Mouse (Mus musculus): ENCODE data around the gene Rpp40.
A peak's percentile ranks its signal among the peaks of the same experiment; 100 is the strongest.

Rpp40 gene

GRCm38 (mm10) chr13:35905879-35906481, at the start of gene Rpp40:
Rpp40 (minus strand) TSS chr13:35906359.
- DNase-seq (ENCODE audit: extremely low read depth, insufficient read length, low spot score): peak; percentile 96

- no peak for DNase-seq (ENCODE audit: extremely low read depth, insufficient read length, low spot score)
Observed at GRCm38 (mm10) chr13:35949814-35950455, 43.8 kb upstream of the Rpp40 start.

GRCm38 (mm10) chr13:35947354-35948000, 41.3 kb upstream of the Rpp40 start:
- DNase-seq (ENCODE audit: extremely low read depth, insufficient read length, low spot score): peak; percentile 31

GRCm38 (mm10) chr13:35946659-35947353, 40.6 kb upstream of the Rpp40 start:
- DNase-seq (ENCODE audit: extremely low read depth, insufficient read length, low spot score): no peak

GRCm38 (mm10) chr13:35940934-35941333, 34.8 kb upstream of the Rpp40 start:
- no peak for DNase-seq (ENCODE audit: extremely low read depth, insufficient read length, low spot score)

DNA sequence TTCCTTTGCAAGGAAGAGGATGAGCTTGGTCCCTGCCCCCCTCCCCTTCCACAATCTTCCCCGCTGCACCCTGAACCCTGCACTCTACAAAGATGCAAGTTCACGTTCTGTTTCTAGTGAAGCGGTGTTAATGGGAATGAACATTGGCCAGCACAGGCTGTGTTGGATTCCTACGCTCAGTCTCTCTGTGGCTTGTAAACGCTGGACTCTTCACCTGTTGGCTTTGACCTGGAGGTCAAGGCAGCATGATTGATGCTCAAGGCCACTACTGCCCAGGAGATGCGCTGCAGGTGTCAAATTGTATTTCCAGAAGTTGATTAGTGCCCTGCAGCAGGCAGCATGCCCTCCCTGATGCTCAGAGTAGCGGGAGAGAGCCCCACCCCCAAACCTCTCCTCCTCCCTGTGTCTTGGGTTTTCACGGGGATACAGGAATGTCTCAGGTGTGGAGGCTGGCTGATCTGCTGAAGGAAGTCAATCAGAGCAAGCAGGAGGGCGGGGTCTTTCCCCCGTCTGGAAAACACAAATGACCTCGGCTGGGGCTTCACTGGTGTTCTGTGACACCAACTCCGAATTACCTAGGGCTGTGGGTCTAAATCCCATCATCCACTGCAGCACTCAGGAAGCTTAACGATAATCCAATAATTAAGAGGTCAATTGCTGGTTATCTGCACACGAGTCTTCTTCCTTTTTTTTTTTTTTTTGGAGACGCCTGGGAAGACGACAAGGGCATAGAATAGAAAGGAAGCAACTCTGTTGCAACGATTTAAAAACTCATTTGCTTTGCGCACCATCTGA, 33.9 kb upstream of the Rpp40 start:
- DNase-seq (ENCODE audit: extremely low read depth, insufficient read length, low spot score): no peak

GRCm38 (mm10) chr13:35937991-35938390, 31.8 kb upstream of the Rpp40 start:
- DNase-seq (ENCODE audit: extremely low read depth, insufficient read length, low spot score): no peak

GRCm38 (mm10) chr13:35911476-35911875, 5.3 kb upstream of the Rpp40 start:
- no peak for DNase-seq (ENCODE audit: extremely low read depth, insufficient read length, low spot score)

GRCm38 (mm10) chr13:35905378-35905777, 781 bp downstream of the Rpp40 start:
- DNase-seq (ENCODE audit: extremely low read depth, insufficient read length, low spot score): no peak

DNA sequence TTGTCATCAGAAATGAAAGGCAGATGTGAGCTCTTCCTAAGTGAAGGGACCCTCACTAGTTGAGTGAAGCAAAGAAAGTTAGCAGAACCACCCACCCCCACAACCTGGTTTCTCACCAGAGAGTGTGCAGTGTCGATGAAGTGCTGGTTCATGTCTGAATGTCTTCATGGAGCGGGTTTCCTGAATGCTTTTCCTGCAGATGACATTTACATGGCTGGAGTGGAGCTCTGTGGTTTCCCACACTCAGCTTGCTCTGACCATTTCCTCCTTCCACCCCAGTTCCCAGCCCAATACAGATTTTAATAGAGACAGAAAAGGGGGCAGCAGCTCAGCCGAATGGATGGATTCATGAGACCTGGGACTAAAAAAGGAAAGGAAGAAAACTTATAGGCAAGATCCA, 13.3 kb downstream of the Rpp40 start:
- no peak for DNase-seq (ENCODE audit: extremely low read depth, insufficient read length, low spot score)

DNA sequence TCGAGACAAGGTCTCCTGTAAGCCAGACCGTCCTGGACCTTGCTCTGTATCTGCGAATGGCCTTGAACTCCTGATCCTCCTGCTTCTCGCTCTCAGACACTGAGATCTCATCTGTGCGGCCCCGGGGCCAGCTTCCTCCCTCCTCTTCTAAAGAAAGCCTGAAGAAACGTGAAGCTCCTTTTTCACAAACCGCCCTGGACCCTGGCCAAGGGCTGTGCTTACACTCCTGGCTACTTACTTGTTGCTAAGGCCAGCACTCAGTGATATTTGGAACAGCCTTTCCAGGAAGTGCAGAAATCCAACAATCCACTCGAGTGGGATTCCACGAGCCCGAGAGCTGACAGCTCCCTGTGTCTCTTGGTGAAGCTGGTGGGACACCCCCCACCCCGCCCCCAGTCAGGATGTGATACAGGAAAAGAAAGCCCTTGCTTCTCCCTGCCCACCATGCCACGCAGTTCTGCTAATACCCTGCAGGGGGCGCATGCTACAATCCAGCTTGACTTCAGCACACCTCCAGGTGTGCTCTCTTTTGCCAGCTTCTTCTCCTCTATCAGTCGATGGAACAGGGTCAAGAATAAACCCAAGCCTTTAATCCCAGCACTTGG, 19.9 kb downstream of the Rpp40 start:
- DNase-seq (ENCODE audit: extremely low read depth, insufficient read length, low spot score): peak; percentile 27

GRCm38 (mm10) chr13:35880555-35881046, 25.6 kb downstream of the Rpp40 start:
- no peak for DNase-seq (ENCODE audit: extremely low read depth, insufficient read length, low spot score)

- no peak for DNase-seq (ENCODE audit: extremely low read depth, insufficient read length, low spot score)
Observed at GRCm38 (mm10) chr13:35879519-35879918, 26.6 kb downstream of the Rpp40 start.

GRCm38 (mm10) chr13:35879068-35879467, 27.1 kb downstream of the Rpp40 start:
- no peak for DNase-seq (ENCODE audit: extremely low read depth, insufficient read length, low spot score)

DNA sequence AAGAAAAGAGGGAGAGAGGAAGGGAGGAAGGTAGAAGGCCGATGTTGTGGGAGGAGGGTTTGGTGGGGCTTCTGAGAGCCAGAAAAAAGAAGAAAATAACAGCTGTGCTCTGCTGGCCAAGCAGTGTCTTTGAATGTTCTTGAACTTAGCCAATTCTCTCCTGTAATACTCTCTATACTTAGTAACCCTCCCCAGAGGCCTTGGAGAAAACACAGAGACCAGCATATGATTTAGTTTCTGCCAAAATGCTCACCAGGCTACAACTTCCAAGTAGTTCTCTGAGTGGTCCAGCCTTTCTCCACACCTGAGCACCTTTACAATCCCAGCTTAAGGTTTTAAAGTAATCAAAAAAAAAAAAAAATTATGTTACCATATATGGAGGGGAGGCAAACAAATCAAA, 27.9 kb downstream of the Rpp40 start:
- no peak for DNase-seq (ENCODE audit: extremely low read depth, insufficient read length, low spot score)

GRCm38 (mm10) chr13:35875396-35875795, 30.8 kb downstream of the Rpp40 start:
- no peak for DNase-seq (ENCODE audit: extremely low read depth, insufficient read length, low spot score)

DNA sequence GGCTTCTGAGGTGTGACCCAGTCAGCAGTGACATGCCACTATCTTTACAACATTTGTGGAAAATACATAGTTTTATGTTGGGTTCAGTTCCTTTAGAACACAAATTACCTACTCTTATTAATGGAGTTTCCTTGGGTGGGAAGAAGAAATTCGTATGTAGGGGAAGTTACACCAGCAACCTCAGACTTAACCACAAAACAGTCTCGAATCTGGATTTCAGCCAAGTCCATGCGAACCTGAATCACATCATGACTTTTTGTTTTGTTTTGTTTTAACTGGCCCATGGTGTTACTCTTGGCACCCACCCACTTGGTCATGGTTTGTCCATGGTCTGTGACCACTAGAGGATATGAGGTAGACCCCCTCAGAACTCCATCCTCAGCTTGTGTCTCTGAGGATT, 35.1 kb downstream of the Rpp40 start:
- DNase-seq (ENCODE audit: extremely low read depth, insufficient read length, low spot score): no peak

DNA sequence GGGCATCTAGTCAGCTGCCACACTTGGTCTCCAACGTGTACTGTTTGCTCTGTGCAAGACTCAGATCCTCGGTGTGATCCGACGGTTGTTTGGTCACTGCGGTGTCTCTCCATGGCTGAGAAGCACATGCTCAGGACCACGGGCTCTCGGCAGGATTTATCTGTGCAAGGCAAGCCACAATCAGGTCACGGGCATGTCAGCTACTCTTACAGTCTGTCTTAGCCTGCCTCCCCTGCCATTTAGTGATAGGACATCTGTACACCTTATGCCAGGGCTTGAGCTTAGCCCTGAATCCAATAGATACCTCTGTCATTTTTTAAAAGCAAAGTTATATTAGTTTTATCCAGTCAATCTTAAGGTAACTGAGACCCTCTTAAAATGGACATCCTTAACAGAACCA, 35.5 kb downstream of the Rpp40 start:
- no peak for DNase-seq (ENCODE audit: extremely low read depth, insufficient read length, low spot score)

DNA sequence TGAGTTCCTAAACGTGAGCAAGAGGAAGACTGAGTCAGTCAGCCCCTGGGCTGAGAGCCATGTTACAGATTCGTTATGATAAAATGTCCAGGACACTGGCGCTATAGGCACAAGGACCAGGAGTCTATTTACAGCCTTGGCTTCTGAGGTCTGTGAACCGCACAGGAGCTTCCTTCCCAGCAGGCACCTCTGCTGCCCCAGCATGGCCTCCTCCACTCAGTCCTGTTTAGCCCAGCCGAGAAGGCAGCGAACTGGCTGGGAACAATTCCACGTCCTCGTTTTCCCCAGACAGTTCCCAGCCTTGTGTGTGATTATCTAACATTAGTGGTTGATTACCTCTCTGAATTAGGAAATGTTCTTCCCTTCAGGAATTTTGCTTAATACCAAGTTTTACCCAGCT, 45.2 kb downstream of the Rpp40 start:
- DNase-seq (ENCODE audit: extremely low read depth, insufficient read length, low spot score): no peak

GRCm38 (mm10) chr13:35857486-35857885, 48.7 kb downstream of the Rpp40 start:
- no peak for DNase-seq (ENCODE audit: extremely low read depth, insufficient read length, low spot score)

Measured in 3134 (cell line).